Mouse (Mus musculus): ENCODE results near the gene Aasdhppt.

Gene Aasdhppt

GRCm38 (mm10) chr9:4309351-4310085 lies at the start of gene Aasdhppt, which contains the start of gene Kbtbd3:
TSS of gene Aasdhppt (minus strand) at chr9:4309471.
TSS of gene Kbtbd3 (plus strand) at chr9:4309833.
- peak; percentile 99 to 100 for DNase-seq

- no peak for DNase-seq
Observed at GRCm38 (mm10) chr9:4353163-4353562, 43.9 kb upstream of the Aasdhppt start.

GRCm38 (mm10) chr9:4318939-4319721 lies 9.9 kb upstream of the Aasdhppt start:
- DNase-seq, result no peak

- no peak for DNase-seq
Observed at GRCm38 (mm10) chr9:4315746-4316145, 6.5 kb upstream of the Aasdhppt start.

GRCm38 (mm10) chr9:4313946-4314345 lies 4.7 kb upstream of the Aasdhppt start:
- no peak for DNase-seq

GRCm38 (mm10) chr9:4311162-4311561 lies 1.9 kb upstream of the Aasdhppt start:
- DNase-seq, result no peak

GRCm38 (mm10) chr9:4310706-4311105 lies 1.4 kb upstream of the Aasdhppt start:
- no peak for DNase-seq

GRCm38 (mm10) chr9:4308628-4309350 lies 482 bp downstream of the Aasdhppt start:
- DNase-seq, result peak in 1 of 2 experiments; percentile 2

- no peak for DNase-seq
Observed at GRCm38 (mm10) chr9:4304867-4305266, 4.4 kb downstream of the Aasdhppt start.

GRCm38 (mm10) chr9:4300466-4300865 lies 8.8 kb downstream of the Aasdhppt start:
- no peak for DNase-seq

GRCm38 (mm10) chr9:4283850-4284249 lies 25.4 kb downstream of the Aasdhppt start:
- DNase-seq, result no peak

GRCm38 (mm10) chr9:4266881-4267280 lies 42.4 kb downstream of the Aasdhppt start:
- DNase-seq, result no peak

GRCm38 (mm10) chr9:4260746-4261090 lies 48.6 kb downstream of the Aasdhppt start:
- DNase-seq, result no peak

GRCm38 (mm10) chr9:4259841-4260745 lies 49.2 kb downstream of the Aasdhppt start:
- DNase-seq, result no peak

GRCm38 (mm10) chr9:4259074-4259473 lies 50.2 kb downstream of the Aasdhppt start:
- no peak for DNase-seq

Measured in lung, adult 18-20 months (tissue).